Mouse (Mus musculus) midbrain, embryonic 14.5 days (tissue): ENCODE data around the gene Mtx1. TPM values are rescaled to one million over a fixed set of nuclear protein-coding genes. Genes with fewer than 3 reads are reported as not detected.

ENCODE experiments used
- ATAC-seq: fragments of 200-750 bp; cut with Nextera tagmentation; 2 replicates; pipeline ENCODE4 v1.8.0; 2017; ENCODE audit warnings: moderate number of reproducible peaks, moderate library complexity; ENCODE audit not compliant: low FRiP score, low TSS enrichment
- DNase-seq: peaks from one replicate; pipeline ENCODE4 v3.0.0-alpha.2; 2015
- H3K27ac ChIP-seq: fragments of 300-500 bp; sonication (generic); replicated peaks from 2 replicates; pipeline ENCODE4 v1.5.1; 2014; ENCODE audit warnings: mild to moderate bottlenecking, low read depth, low read length, moderate library complexity
- H3K27me3 ChIP-seq: fragments of 300-500 bp; sonication (generic); 2 replicates; pipeline ENCODE4 v1.6.1; 2014; ENCODE audit warnings: low read length, control low read depth, mixed read lengths; ENCODE audit not compliant: control insufficient read depth, insufficient read depth
- H3K36me3 ChIP-seq: fragments of 300-500 bp; sonication (generic); 2 replicates; pipeline ENCODE4 v1.6.1; 2014; ENCODE audit warnings: low read length, control low read depth; ENCODE audit not compliant: control insufficient read depth, insufficient read depth
- H3K4me1 ChIP-seq: fragments of 300-500 bp; sonication (generic); 2 replicates; pipeline ENCODE4 v1.6.1; 2014; ENCODE audit warnings: mild to moderate bottlenecking, antibody characterized with exemption, low read length, control low read depth; ENCODE audit not compliant: control insufficient read depth, insufficient read depth
- H3K4me2 ChIP-seq: fragments of 300-500 bp; sonication (generic); 2 replicates; pipeline ENCODE4 v1.6.1; 2014; ENCODE audit warnings: mild to moderate bottlenecking, low read length, moderate library complexity
- H3K4me3 ChIP-seq: fragments of 300-500 bp; sonication (generic); replicated peaks from 2 replicates; pipeline ENCODE4 v1.5.1; 2014; ENCODE audit warnings: low read depth, low read length
- H3K9ac ChIP-seq: fragments of 300-500 bp; sonication (generic); replicated peaks from 2 replicates; pipeline ENCODE4 v1.6.1; 2014; ENCODE audit warnings: mild to moderate bottlenecking, low read length, moderate library complexity
- H3K9me3 ChIP-seq: fragments of 300-500 bp; sonication (generic); 2 replicates; pipeline ENCODE4 v1.6.1; 2016; ENCODE audit warnings: low read length, control low read depth, mixed read lengths; ENCODE audit not compliant: control insufficient read depth
- WGBS: fragments of 180-500 bp; shearing (Covaris S2); extraction: QIAGEN DNeasy Blood & Tissue Kit; methylation state at CpG from one replicate; pipeline ENCODE4 v1.1.7; 2014; 5-methylcytosine and 5-hydroxymethylcytosine counted together
- polyA plus RNA-seq: library from polyadenylated mRNA; unstranded; fragments of >200 nt; fragmentation: Nextera tagmentation; extraction: Ambion mirVana; gene quantifications from 2 replicates; pipeline ENCODE4 v1.2.1, GENCODE M21; 2014

Gene Mtx1
- polyA plus RNA-seq, 1 experiment from 2014 or later, result 144 TPM

DNA sequence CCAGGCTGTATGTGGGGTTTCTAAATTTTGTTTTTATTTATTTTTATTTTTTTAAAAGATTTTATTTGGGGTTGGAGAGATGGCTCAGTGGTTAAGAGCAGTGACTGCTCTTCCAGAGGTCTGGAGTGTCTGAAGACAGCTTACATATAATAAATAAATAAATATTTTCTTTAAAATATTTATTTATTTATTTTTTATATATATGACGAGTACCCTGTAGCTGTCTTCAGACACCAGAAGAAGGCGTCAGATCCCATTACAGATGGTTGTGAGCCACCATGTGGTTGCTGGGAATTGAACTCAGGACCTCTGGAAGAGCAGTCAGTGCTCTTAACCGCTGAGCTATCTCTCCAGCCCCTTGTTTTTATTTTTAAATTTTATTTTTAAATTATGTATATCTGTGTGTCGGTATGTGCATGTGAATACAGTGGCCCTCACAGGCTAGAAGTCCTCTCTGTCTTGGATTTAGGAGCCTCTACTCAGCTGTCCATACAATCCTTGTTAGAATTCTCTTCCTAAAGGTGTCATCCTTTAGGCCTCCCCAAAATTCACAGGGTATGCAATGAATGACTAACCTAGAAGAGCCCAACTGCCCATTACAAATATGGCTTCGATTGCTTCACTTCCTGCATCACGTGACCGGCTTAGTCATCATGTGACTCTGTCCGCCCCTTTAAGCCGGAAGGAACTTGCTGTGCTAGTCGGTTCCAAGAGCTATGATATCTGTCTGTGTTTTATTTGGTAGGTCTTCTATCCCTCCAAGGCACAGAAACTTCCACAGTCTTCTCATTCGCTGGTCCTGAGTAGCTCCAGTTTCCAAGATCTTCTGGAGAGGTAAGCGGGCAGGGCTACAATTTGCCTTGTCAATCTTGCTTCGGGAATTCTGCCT lies 24.4 kb downstream of the Mtx1 start, which contains the start of gene Gba:
Gba (plus strand) TSS at position 676 of the 889 bp plus-strand sequence.
- 29% methylated on average over 13 of the region's 13 CpGs for WGBS
- no peaks in the 10 kb centered on the region for H3K27me3 ChIP-seq
- peak; percentile 91 for ATAC-seq
- no peaks in the 10 kb centered on the region for H3K9me3 ChIP-seq
- H3K4me2 ChIP-seq, result peak within 1 kb of the TSS; percentile 60
- peak; percentile 96 for DNase-seq
- peaks cover 27% of the 10 kb centered on the region for H3K36me3 ChIP-seq
- H3K27ac ChIP-seq, result no peak within 1 kb of the TSS
- peak within 1 kb of the TSS; percentile 42 for H3K9ac ChIP-seq
- no peaks in the 10 kb centered on the region for H3K4me1 ChIP-seq
- H3K4me3 ChIP-seq, result peak within 1 kb of the TSS; percentile 43

GRCm38 (mm10) chr3:89199839-89200238 lies 27.0 kb downstream of the Mtx1 start:
- H3K4me3 ChIP-seq, result no peak overlapping the region
- H3K27me3 ChIP-seq, result no peaks in the 10 kb centered on the region
- H3K27ac ChIP-seq, result no peak overlapping the region
- 86% methylated on average over 3 of the region's 3 CpGs for WGBS
- no peak overlapping the region for H3K9ac ChIP-seq
- H3K36me3 ChIP-seq, result 0 out of 2 replicates have a peak, but pooled peaks cover 6% of the 10 kb centered on the region
- no peaks in the 10 kb centered on the region for H3K9me3 ChIP-seq
- ATAC-seq (no peak), DNase-seq (no peak)
- H3K4me1 ChIP-seq, result peaks cover 10% of the 10 kb centered on the region; the same call in 1 of the 2 replicates
- no peak overlapping the region for H3K4me2 ChIP-seq

DNA sequence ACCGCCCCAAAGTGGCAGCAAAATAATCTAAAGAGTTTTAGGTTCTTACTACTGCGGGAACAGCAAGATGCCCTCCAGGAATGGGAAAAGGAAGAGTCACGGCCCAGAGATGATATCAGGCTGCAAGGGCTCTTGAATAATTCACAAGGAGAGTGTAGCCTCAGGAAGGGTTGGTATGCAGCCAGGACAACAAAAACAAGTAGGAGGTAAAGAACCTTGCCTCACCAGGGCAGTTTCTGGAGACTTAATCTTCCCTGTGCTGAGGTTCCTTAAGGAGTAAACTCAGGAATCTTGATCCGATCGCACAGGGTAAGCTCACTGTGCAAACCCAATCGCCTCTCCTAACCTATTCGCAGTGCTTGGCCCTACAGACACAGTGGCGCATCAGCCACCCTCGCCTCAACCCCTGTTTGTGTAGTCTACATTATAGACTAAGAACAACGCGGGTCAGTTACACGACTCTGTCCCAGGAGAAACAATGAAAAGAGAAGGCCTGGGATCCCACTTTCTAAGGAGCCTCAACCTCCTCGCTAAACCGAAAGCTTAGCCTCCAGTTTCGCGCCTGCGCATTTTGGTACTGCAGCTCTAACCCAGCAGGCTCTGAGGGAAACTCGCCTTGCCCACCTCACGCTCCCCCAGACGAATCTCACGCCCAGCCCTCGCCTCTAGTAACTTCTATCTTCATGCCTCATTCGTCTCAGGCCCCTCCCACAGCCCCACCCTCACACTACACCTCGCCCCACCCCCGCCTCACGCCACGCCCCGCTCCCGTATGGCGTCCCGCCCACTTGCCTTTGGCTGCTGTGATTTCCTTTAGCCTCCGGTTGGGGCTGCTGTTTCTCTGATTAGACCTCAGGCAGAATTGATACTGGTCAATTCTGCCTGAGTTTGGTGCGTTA lies 30.7 kb downstream of the Mtx1 start:
- Histone ChIP-seq H3K27ac (peak overlapping the region; percentile 77), H3K4me1 (peaks cover 10% of the 10 kb centered on the region; the same call in 1 of the 2 replicates), H3K9ac (peak overlapping the region; percentile 55), H3K4me3 (peak overlapping the region; percentile 33), H3K27me3 (no peaks in the 10 kb centered on the region), H3K36me3 (no peaks in the 10 kb centered on the region), H3K4me2 (peak overlapping the region; percentile 69), H3K9me3 (no peaks in the 10 kb centered on the region)
- DNase-seq (peak; percentile 93), ATAC-seq (peak; percentile 94)
- WGBS, result 7% methylated on average over 33 of the region's 33 CpGs

- peaks cover 2% of the 10 kb centered on the region; the same call in 1 of the 2 replicates for H3K36me3 ChIP-seq
- H3K4me1 ChIP-seq, result peaks cover 10% of the 10 kb centered on the region; the same call in 1 of the 2 replicates
- no peak overlapping the region for H3K9ac ChIP-seq
- no peak overlapping the region for H3K27ac ChIP-seq
- DNase-seq, result peak; percentile 30
- H3K9me3 ChIP-seq, result no peaks in the 10 kb centered on the region
- 87% methylated on average over 2 of the region's 2 CpGs for WGBS
- H3K4me3 ChIP-seq, result no peak overlapping the region
- no peaks in the 10 kb centered on the region for H3K27me3 ChIP-seq
- no peak for ATAC-seq
- no peak overlapping the region for H3K4me2 ChIP-seq
Measured at GRCm38 (mm10) chr3:89193853-89194252, 33.0 kb downstream of the Mtx1 start.

GRCm38 (mm10) chr3:89193351-89193750 lies 33.5 kb downstream of the Mtx1 start:
- DNase-seq (no peak), ATAC-seq (no peak)
- H3K27me3 ChIP-seq, result no peaks in the 10 kb centered on the region
- H3K4me2 ChIP-seq, result no peak overlapping the region
- peaks cover 7% of the 10 kb centered on the region for H3K36me3 ChIP-seq
- no peak overlapping the region for H3K9ac ChIP-seq
- H3K4me3 ChIP-seq, result no peak overlapping the region
- no peaks in the 10 kb centered on the region for H3K9me3 ChIP-seq
- WGBS, result 64% methylated on average over 1 of the region's 1 CpGs
- H3K27ac ChIP-seq, result no peak overlapping the region
- peaks cover 10% of the 10 kb centered on the region; the same call in 1 of the 2 replicates for H3K4me1 ChIP-seq

GRCm38 (mm10) chr3:89190436-89190835 lies 36.5 kb downstream of the Mtx1 start:
- H3K4me2 ChIP-seq, result no peak overlapping the region
- no peak overlapping the region for H3K9ac ChIP-seq
- H3K36me3 ChIP-seq, result peaks cover 22% of the 10 kb centered on the region
- no peak for DNase-seq
- ATAC-seq, result no peak
- 90% methylated on average over 8 of the region's 8 CpGs for WGBS
- no peak overlapping the region for H3K27ac ChIP-seq
- no peaks in the 10 kb centered on the region for H3K9me3 ChIP-seq
- H3K4me3 ChIP-seq, result no peak overlapping the region
- H3K27me3 ChIP-seq, result no peaks in the 10 kb centered on the region
- H3K4me1 ChIP-seq, result peaks cover 2% of the 10 kb centered on the region; the same call in 1 of the 2 replicates

- H3K9ac ChIP-seq, result no peak overlapping the region
- WGBS, result 59% methylated on average over 12 of the region's 12 CpGs
Measured at GRCm38 (mm10) chr3:89188478-89188875, 38.4 kb downstream of the Mtx1 start.

GRCm38 (mm10) chr3:89187690-89188477 lies 39.0 kb downstream of the Mtx1 start:
- Histone ChIP-seq H3K27ac (no peak overlapping the region), H3K36me3 (peaks cover 23% of the 10 kb centered on the region), H3K9me3 (no peaks in the 10 kb centered on the region), H3K27me3 (no peaks in the 10 kb centered on the region), H3K4me2 (no peak overlapping the region), H3K4me1 (peaks cover 12% of the 10 kb centered on the region), H3K9ac (no peak overlapping the region), H3K4me3 (no peak overlapping the region)
- DNase-seq (no peak), ATAC-seq (no peak)
- WGBS, result 53% methylated on average over 18 of the region's 18 CpGs

More at GRCm38 (mm10) chr3:89188478-89188875, 38.4 kb downstream of the Mtx1 start:
- H3K4me1 ChIP-seq, result peaks cover 11% of the 10 kb centered on the region
- no peaks in the 10 kb centered on the region for H3K9me3 ChIP-seq
- no peak overlapping the region for H3K4me3 ChIP-seq
- H3K27ac ChIP-seq, result no peak overlapping the region
- H3K36me3 ChIP-seq, result peaks cover 23% of the 10 kb centered on the region
- no peak for ATAC-seq
- H3K4me2 ChIP-seq, result no peak overlapping the region
- H3K27me3 ChIP-seq, result no peaks in the 10 kb centered on the region
- no peak for DNase-seq
